Comparison of ENCODE assay signal across 10 mouse cellular contexts in genomic region chr6:61347045-61347838, GRCm38 (mm10).
DNase-seq lines count a peak whose midpoint lies in the region; ATAC-seq and TF ChIP-seq lines count a peak whose summit lies in the region.
"Had no signal": no experiment of that assay in that cellular context is flagged by ENCODE, and none has a peak within 500 bp of the region (broad histone marks: within the 10 kb centered on the region; RNA-seq: fewer than 3 reads in every experiment).

No protein-coding gene starts in this region.

- in situ Hi-C loops in Patski (cut with MboI; ENCODE audit: low pct_unique_long_range_greater_than_20kb), result no loop called here

- no peak overlapping the region for H3K4me3 ChIP-seq in forebrain, embryonic 11.5 days (ENCODE audit: low read depth, low read length)
- no peak overlapping the region for H3K4me3 ChIP-seq in forebrain, embryonic 15.5 days
- H3K4me3 ChIP-seq: lung, embryonic 15.5 days had no signal

- H3K36me3 ChIP-seq in forebrain, embryonic 11.5 days (ENCODE audit: control insufficient read depth, insufficient read depth, low read length), result no peaks in the 10 kb centered on the region
- H3K36me3 ChIP-seq in forebrain, embryonic 15.5 days, result no peaks in the 10 kb centered on the region
- H3K36me3 ChIP-seq: lung, embryonic 15.5 days had no signal

- CTCF ChIA-PET in Patski (lab: Charles Lee), result no interaction called here

- peak; percentile 27 for TF ChIP-seq CTCF in Patski (IDR thresholded peaks at IDR 0.05)

- H3K9ac ChIP-seq in forebrain, embryonic 11.5 days (ENCODE audit: low read length), result no peak overlapping the region
- H3K9ac ChIP-seq in forebrain, embryonic 15.5 days (replicated peaks), result no peak overlapping the region
- H3K9ac ChIP-seq: lung, embryonic 15.5 days had no signal

- no peak overlapping the region for H3K27ac ChIP-seq in forebrain, embryonic 11.5 days (ENCODE audit: low read depth, low read length)
- H3K27ac ChIP-seq in forebrain, embryonic 15.5 days (replicated peaks), result no peak overlapping the region
- H3K27ac ChIP-seq: lung, embryonic 15.5 days had no signal

- H3K27me3 ChIP-seq in forebrain, embryonic 11.5 days (ENCODE audit: control insufficient read depth, insufficient read depth, low read length), result no peaks in the 10 kb centered on the region
- no peaks in the 10 kb centered on the region for H3K27me3 ChIP-seq in forebrain, embryonic 15.5 days
- H3K27me3 ChIP-seq in Patski, result peaks cover 2% of the 10 kb centered on the region
- H3K27me3 ChIP-seq: lung, embryonic 15.5 days had no signal

- H3K4me2 ChIP-seq in forebrain, embryonic 11.5 days (ENCODE audit: low read depth, low read length, severe bottlenecking), result no peak overlapping the region
- H3K4me2 ChIP-seq in forebrain, embryonic 15.5 days (replicated peaks), result no peak overlapping the region
- H3K4me2 ChIP-seq: lung, embryonic 15.5 days had no signal

- POLR2A ChIA-PET in Patski (lab: Charles Lee), result no interaction called here

- ATAC-seq in forebrain, embryonic 11.5 days (replicated peaks; ENCODE audit: low FRiP score), result 0 out of 2 replicates have a peak, but pooled peaks have one; percentile 60
- ATAC-seq in forebrain, embryonic 15.5 days (replicated peaks), result no peak
- no peak for ATAC-seq in Patski
- ATAC-seq in inflammation-experienced regulatory T-cells, adult 6 months, result no peak

- 77% methylated on average over 5 of the region's 5 CpGs for WGBS in forebrain, embryonic 11.5 days
- WGBS in forebrain, embryonic 15.5 days, result 78% methylated on average over 5 of the region's 5 CpGs

- H3K9me3 ChIP-seq in forebrain, embryonic 11.5 days (ENCODE audit: control insufficient read depth, low read length), result no peaks in the 10 kb centered on the region
- H3K9me3 ChIP-seq in forebrain, embryonic 15.5 days, result no peaks in the 10 kb centered on the region
- H3K9me3 ChIP-seq: lung, embryonic 15.5 days had no signal

- no peaks in the 10 kb centered on the region for H3K4me1 ChIP-seq in forebrain, embryonic 11.5 days (replicated peaks; ENCODE audit: control insufficient read depth, insufficient read depth, low read length)
- no peaks in the 10 kb centered on the region for H3K4me1 ChIP-seq in forebrain, embryonic 15.5 days
- H3K4me1 ChIP-seq: lung, embryonic 15.5 days had no signal

- no peak for DNase-seq in forebrain, embryonic 11.5 days (ENCODE audit: low spot score)
- DNase-seq in left cerebral cortex, adult 18-20 months (ENCODE audit: low spot score in 2 of 2), result peak; percentile 19 to 24
- no peak for DNase-seq in left cerebral cortex, adult 8-10 months (ENCODE audit: low spot score in 2 of 2)
- DNase-seq in Patski (ENCODE audit: low read depth, low spot score), result no peak
- peak; percentile 38 for DNase-seq in layer of hippocampus, adult 9-11 months
- DNase-seq in spleen, postnatal 14 days (ENCODE audit: low spot score in 2 of 2), result no peak
- DNase-seq: gastrocnemius, postnatal 10 days had no signal

Comparison
In these comparisons a context has a peak if more than half of its experiments do, and no peak if none do; other contexts are left out.
1. DNase-seq: peak in left cerebral cortex, adult 18-20 months (2 of 2) and layer of hippocampus, adult 9-11 months (single experiment); none in forebrain, embryonic 11.5 days (single experiment), left cerebral cortex, adult 8-10 months (0 of 2), Patski (single experiment) and spleen, postnatal 14 days (0 of 2).